Mouse (Mus musculus) liver, adult 2 months (tissue): ENCODE measurements around the gene Osbpl9.

Experiments
- CTCF ChIP-seq: fragments of 200-500 bp; IDR thresholded peaks from 2 replicates; pipeline ENCODE4 v1.5.1; 2011; ENCODE audit warnings: low read depth, low read length, control low read depth
- POLR2A ChIP-seq: fragments of 200-500 bp; IDR thresholded peaks from 2 replicates; pipeline ENCODE4 v1.6.1; 2011; ENCODE audit warnings: low read length, control low read depth; ENCODE audit not compliant: insufficient read depth; ENCODE audit errors: extremely low read depth

DNA sequence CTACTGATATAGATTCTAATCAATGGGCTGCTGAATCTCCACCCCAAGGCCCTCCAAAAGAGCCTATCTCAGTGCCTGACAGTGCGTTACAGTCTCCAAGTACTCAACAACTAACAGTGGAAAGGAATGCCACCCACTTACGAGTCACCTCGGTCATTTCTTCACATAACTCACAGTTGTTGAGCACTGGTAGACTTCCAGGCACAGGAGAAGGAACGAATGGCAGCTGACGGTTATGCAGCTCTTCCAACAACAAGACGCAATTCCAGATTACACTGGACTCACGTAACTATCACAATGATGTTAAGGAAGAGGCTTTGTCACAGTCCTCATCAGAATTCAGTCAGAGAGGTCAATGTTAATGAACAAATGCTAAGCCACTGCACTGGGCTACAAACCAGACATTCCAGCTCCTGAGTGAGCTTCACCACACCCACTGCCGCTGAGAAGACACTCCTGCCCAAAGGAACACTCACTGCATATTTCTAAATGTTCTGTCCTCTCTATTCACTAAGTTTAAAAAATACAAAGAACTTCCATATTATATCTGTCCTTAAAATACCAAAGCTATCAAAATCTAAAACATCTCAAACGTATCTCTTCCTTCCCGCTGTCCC lies 70.7 kb downstream of the Osbpl9 start:
- TF ChIP-seq POLR2A = no peak
- no peak for TF ChIP-seq CTCF
